Mouse (Mus musculus): ENCODE results near the gene Myo1h.

The Myo1h gene

GRCm38 (mm10) chr5:114288874-114289273 lies at the start of gene Myo1h:
Gene Myo1h (plus strand): TSS chr5:114289166.
- DNase-seq (ENCODE audit: extremely low spot score), result no peak

GRCm38 (mm10) chr5:114239737-114240136 lies 49.2 kb upstream of the Myo1h start:
- DNase-seq (ENCODE audit: extremely low spot score), result no peak

- DNase-seq (ENCODE audit: extremely low spot score), result no peak
Measured at GRCm38 (mm10) chr5:114246465-114246864, 42.5 kb upstream of the Myo1h start.

- DNase-seq (ENCODE audit: extremely low spot score), result peak; percentile 84
Measured at GRCm38 (mm10) chr5:114248174-114248589, 40.8 kb upstream of the Myo1h start.

- no peak for DNase-seq (ENCODE audit: extremely low spot score)
Measured at GRCm38 (mm10) chr5:114259495-114259894, 29.5 kb upstream of the Myo1h start.

- DNase-seq (ENCODE audit: extremely low spot score), result no peak
Measured at GRCm38 (mm10) chr5:114261494-114261893, 27.5 kb upstream of the Myo1h start.

- DNase-seq (ENCODE audit: extremely low spot score), result no peak
Measured at GRCm38 (mm10) chr5:114264030-114264459, 24.9 kb upstream of the Myo1h start.

GRCm38 (mm10) chr5:114264791-114265190 lies 24.2 kb upstream of the Myo1h start:
- no peak for DNase-seq (ENCODE audit: extremely low spot score)

- DNase-seq (ENCODE audit: extremely low spot score), result no peak
Measured at GRCm38 (mm10) chr5:114268646-114269045, 20.3 kb upstream of the Myo1h start.

GRCm38 (mm10) chr5:114269499-114269898 lies 19.5 kb upstream of the Myo1h start:
- DNase-seq (ENCODE audit: extremely low spot score), result no peak

- no peak for DNase-seq (ENCODE audit: extremely low spot score)
Measured at GRCm38 (mm10) chr5:114269984-114270383, 19.0 kb upstream of the Myo1h start.

GRCm38 (mm10) chr5:114273693-114274402 lies 15.1 kb upstream of the Myo1h start, which contains the start of gene Foxn4:
Gene Foxn4 (minus strand): TSS chr5:114273807.
- DNase-seq (ENCODE audit: extremely low spot score), result peak; percentile 60

GRCm38 (mm10) chr5:114275339-114275738 lies 13.6 kb upstream of the Myo1h start:
- DNase-seq (ENCODE audit: extremely low spot score), result no peak

- no peak for DNase-seq (ENCODE audit: extremely low spot score)
Measured at GRCm38 (mm10) chr5:114275991-114276390, 13.0 kb upstream of the Myo1h start.

- DNase-seq (ENCODE audit: extremely low spot score), result no peak
Measured at GRCm38 (mm10) chr5:114279382-114280143, 9.4 kb upstream of the Myo1h start.

- DNase-seq (ENCODE audit: extremely low spot score), result no peak
Measured at GRCm38 (mm10) chr5:114282346-114282745, 6.6 kb upstream of the Myo1h start.

- DNase-seq (ENCODE audit: extremely low spot score), result no peak
Measured at GRCm38 (mm10) chr5:114284604-114285397, 4.2 kb upstream of the Myo1h start.

GRCm38 (mm10) chr5:114285398-114285700 lies 3.6 kb upstream of the Myo1h start:
- DNase-seq (ENCODE audit: extremely low spot score), result no peak

- DNase-seq (ENCODE audit: extremely low spot score), result no peak
Measured at GRCm38 (mm10) chr5:114286102-114286501, 2.9 kb upstream of the Myo1h start.

- no peak for DNase-seq (ENCODE audit: extremely low spot score)
Measured at GRCm38 (mm10) chr5:114286872-114287571, 1.9 kb upstream of the Myo1h start.

GRCm38 (mm10) chr5:114288396-114288795 lies 570 bp upstream of the Myo1h start:
- no peak for DNase-seq (ENCODE audit: extremely low spot score)

- DNase-seq (ENCODE audit: extremely low spot score), result no peak
Measured at GRCm38 (mm10) chr5:114290004-114290403, 1.0 kb downstream of the Myo1h start.

Data from embryo, embryonic 9.5 days (tissue).